Mouse (Mus musculus) stomach, postnatal 0 days (tissue): ENCODE measurements at regions not wholly inside any gene's neighbourhood (a gene's known extent, or its start where the extent isn't known, plus 50 kb on each side); places are given as distances from the start of the nearest gene placed in this dataset.
A peak's percentile ranks its signal among the peaks of the same experiment; 100 is the strongest.

Source experiments
- CTCF ChIP-seq: IDR thresholded peaks from 2 replicates; pipeline ENCODE4 v1.5.1; 2016; ENCODE audit warnings: antibody characterized with exemption, low read depth, mild to moderate bottlenecking, moderate library complexity
- EP300 ChIP-seq: optimal IDR thresholded peaks from 2 replicates; pipeline ENCODE3; 2016; ENCODE audit warnings: antibody characterized with exemption

DNA sequence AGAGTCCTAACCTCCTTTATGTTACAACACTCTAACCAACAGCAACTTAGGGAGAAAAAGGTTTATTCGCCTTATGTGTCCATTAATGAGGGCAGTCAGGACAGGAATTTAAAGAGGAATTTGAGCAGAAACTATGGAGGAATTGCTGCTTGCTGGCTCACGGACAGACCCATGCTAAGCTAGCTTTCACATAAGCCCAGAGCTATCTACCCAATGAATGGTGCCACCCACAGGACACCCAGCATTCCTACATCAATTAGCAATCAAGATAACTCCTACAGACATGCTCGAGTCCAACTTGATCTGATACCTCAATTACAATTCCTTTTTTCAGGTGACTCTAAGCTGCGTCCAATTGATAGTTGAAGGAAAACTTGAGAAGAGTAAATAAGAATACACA, 1021.2 kb upstream of the Gm7489 start:
- TF ChIP-seq EP300: no peak
- TF ChIP-seq CTCF: 0 out of 2 replicates have a peak, but pooled peaks have one; percentile 6
